Mouse (Mus musculus): ENCODE results near the gene Nudcd3. TPM values are rescaled to one million over a fixed set of nuclear protein-coding genes. Genes with fewer than 3 reads are reported as not detected.
"Not testable (repeated sequence)": the region's sequence is repeated elsewhere in the genome, so short reads cannot be mapped to it uniquely, and the experiment has no call there.

The Nudcd3 gene
- polyA plus RNA-seq, 1 experiment from 2014 or later: 65.2 TPM

DNA sequence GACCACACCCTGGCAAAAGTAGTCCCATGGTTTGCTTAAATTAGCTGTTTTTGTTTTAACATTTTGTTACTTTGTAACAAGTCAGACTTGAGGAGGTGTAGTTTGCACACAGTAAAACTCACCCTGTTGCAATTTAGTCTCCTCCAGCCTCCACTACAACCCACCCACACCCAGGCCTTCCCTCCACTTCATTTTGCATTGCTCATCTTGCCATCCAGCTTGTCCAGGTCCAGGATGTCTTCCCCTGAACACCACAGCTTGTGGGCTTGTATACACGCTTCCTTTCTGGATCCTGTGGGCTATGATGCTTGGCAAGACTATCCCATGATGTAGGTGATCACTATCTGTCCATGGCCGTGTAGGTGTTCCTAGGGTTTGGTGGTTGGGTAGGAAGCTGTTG lies 82.3 kb downstream of the Nudcd3 start:
- Histone ChIP-seq H3K9ac (no peak overlapping the region), H3K27me3 (no peaks in the 10 kb centered on the region), H3K9me3 (no peaks in the 10 kb centered on the region), H3K36me3 (peaks cover 4% of the 10 kb centered on the region), H3K4me1 (replicated peaks) (peaks cover 6% of the 10 kb centered on the region; the same call in 1 of the 2 replicates), H3K4me2 (no peak overlapping the region), H3K4me3 (no peak overlapping the region), H3K27ac (replicated peaks) (no peak overlapping the region)
- ATAC-seq (ENCODE audit: low FRiP score, low read depth): no peak
- 95% methylated on average over 2 of the region's 2 CpGs for WGBS

DNA sequence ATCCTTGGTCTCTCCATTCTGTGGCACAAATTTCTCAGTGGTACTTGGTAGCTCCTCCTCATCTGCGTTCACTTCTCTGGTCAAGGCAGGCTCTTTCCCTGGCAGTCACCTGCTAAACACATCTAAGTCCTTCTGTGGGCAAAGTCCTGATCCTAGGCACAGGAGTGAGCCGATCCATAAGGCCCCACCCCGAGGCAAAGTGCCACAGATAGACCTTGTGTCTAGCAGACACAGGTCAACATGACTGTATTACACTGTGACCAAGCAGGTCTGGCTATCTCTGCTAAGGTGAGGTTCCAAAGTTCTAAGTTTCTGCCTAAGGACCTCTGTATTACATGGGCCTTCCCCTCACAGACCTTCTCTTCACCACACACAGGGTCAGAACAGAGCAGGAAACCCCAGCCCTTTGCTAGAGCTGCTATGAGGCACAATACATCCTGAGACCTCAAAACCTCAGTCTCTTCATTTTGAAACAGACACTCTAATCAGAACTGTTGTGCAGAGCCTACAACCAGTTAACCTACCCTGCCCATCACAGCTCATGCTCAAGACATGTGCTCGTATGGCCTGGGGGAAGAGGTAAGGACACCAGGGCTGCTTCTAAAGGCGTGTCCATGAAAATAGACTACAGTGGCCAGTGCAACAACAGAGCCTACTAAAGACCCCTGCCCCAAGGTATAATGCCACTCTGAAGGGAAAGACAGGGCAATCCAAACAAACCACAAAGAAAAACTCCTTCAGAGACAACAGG lies 88.3 kb downstream of the Nudcd3 start:
- peaks cover 37% of the 10 kb centered on the region for H3K36me3 ChIP-seq

DNA sequence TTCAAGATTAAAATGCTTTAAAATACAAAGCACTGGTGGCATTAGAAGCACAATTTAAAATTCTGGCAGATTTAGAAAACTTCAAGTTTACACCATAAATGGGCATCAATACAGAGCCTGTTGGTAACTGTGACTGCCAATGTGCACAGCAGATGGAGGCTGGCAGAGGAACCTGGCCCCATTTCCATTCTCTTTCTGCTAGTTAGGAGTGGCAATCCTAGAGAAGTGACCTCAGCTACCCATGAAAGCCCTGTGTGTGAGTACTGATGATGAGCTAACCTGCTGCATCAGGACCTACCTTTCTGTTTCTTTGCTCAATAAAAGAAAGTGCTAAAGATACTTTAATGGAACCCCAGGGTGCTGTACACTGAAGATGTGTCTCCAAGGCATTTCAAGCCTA lies 90.2 kb downstream of the Nudcd3 start:
- H3K36me3 ChIP-seq: peaks cover 47% of the 10 kb centered on the region
- no peak for ATAC-seq (ENCODE audit: low FRiP score, low read depth)
- H3K4me3 ChIP-seq: no peak overlapping the region
- no peaks in the 10 kb centered on the region for H3K4me1 ChIP-seq (replicated peaks)
- no peaks in the 10 kb centered on the region for H3K27me3 ChIP-seq
- H3K9ac ChIP-seq: no peak overlapping the region
- H3K9me3 ChIP-seq: no peaks in the 10 kb centered on the region
- H3K27ac ChIP-seq (replicated peaks): no peak overlapping the region
- no peak overlapping the region for H3K4me2 ChIP-seq

More for the DNA sequence above, 88.3 kb downstream of the Nudcd3 start:
- Histone ChIP-seq H3K4me2 (no peak overlapping the region), H3K27me3 (no peaks in the 10 kb centered on the region), H3K27ac (replicated peaks) (no peak overlapping the region), H3K4me1 (replicated peaks) (no peaks in the 10 kb centered on the region), H3K9ac (no peak overlapping the region), H3K4me3 (no peak overlapping the region), H3K9me3 (no peaks in the 10 kb centered on the region)
- WGBS: 99% methylated on average over 5 of the region's 5 CpGs
- no peak for ATAC-seq (ENCODE audit: low FRiP score, low read depth)

DNA sequence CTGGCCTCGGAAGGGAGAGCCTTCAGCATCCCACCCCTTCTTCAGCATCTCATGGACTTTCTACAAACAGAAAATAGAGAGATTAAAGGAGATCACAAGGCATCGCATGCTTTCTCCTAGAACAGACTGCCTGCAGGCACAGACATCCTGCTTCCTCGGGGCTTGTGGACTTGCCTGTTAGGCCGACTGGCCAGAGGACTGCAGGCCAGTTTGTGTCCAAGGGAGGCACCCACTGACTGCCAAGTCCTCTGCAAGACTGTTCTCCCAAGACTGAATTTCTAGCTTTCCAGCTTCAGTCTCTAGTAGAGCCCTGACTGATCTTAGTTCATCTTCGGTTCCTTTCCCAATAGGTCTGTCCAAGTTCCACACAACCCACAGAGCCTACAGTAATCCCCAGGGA lies 91.9 kb downstream of the Nudcd3 start:
- H3K4me2 ChIP-seq: no peak overlapping the region
- no peaks in the 10 kb centered on the region for H3K27me3 ChIP-seq
- H3K4me3 ChIP-seq: no peak overlapping the region
- no peak for ATAC-seq (ENCODE audit: low FRiP score, low read depth)
- H3K4me1 ChIP-seq (replicated peaks): no peaks in the 10 kb centered on the region
- no peak overlapping the region for H3K27ac ChIP-seq (replicated peaks)
- WGBS: 93% methylated on average over 5 of the region's 5 CpGs
- H3K9me3 ChIP-seq: no peaks in the 10 kb centered on the region
- no peak overlapping the region for H3K9ac ChIP-seq
- peaks cover 50% of the 10 kb centered on the region for H3K36me3 ChIP-seq

DNA sequence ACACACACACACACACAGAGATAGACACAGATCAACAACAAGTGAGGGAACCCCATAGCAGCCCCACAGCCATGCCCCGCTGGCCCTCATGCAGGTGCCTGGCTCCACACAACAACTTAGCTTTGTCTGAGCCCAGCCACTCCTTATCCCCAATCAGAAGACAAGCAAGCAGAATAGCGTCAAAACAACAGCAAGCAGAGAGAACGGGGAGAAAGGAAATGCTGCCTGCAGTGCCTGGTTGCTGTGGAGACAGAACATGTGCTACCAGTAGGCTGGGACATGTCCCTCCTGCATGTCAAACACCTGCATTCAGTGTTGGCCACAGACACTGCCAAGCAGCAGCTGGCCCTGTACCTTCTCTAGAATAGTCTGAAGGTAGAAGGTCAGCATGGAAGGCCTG lies 92.5 kb downstream of the Nudcd3 start:
- H3K4me1 ChIP-seq (replicated peaks): no peaks in the 10 kb centered on the region
- no peaks in the 10 kb centered on the region for H3K27me3 ChIP-seq
- no peak for ATAC-seq (ENCODE audit: low FRiP score, low read depth)
- H3K4me3 ChIP-seq: no peak overlapping the region
- 62% methylated on average over 3 of the region's 3 CpGs for WGBS
- no peaks in the 10 kb centered on the region for H3K9me3 ChIP-seq
- H3K27ac ChIP-seq (replicated peaks): no peak overlapping the region
- no peak overlapping the region for H3K9ac ChIP-seq
- H3K36me3 ChIP-seq: peaks cover 46% of the 10 kb centered on the region
- no peak overlapping the region for H3K4me2 ChIP-seq

DNA sequence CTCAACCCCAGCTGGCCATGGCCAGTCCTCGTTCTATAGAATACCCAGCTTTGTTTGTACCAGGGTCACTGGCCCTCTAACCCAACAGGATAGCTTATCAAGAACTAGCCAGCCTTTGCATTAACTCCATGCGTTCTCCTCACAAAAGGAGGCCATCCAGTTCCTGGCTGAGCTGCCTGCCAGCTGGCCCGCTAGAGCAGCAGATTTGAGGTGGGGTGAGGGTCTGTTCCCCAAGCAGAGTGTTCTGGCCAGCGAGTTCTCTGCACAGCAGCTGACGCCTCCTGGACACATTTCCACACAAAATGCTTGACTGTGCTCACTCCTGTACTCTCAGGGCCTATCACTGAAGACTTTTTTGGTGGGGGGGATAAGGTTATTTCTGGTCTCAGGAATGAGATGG lies 95.5 kb downstream of the Nudcd3 start:
- Histone ChIP-seq H3K4me1 (replicated peaks) (no peaks in the 10 kb centered on the region), H3K36me3 (peaks cover 26% of the 10 kb centered on the region), H3K9ac (no peak overlapping the region), H3K9me3 (no peaks in the 10 kb centered on the region), H3K4me3 (no peak overlapping the region), H3K27ac (replicated peaks) (no peak overlapping the region), H3K27me3 (no peaks in the 10 kb centered on the region), H3K4me2 (no peak overlapping the region)
- no peak for ATAC-seq (ENCODE audit: low FRiP score, low read depth)
- 82% methylated on average over 5 of the region's 5 CpGs for WGBS

DNA sequence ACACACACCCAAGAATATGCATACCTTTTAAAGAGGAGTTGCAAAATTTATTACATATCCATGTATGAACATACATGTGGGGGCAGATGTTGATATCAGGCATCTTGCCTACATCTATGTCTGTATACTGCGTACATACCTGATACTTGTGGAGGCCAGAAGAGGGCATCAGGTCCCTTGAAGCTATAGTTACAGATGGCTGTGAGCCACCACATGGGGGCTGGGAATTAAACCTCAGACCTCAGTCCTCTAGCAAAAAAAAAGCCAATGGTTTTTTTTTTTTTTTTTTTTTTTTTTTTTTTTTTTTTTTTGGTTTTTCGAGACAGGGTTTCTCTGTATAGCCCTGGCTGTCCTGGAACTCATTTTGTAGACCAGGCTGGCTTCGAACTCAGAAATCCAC lies 103.6 kb downstream of the Nudcd3 start:
- H3K4me1 ChIP-seq (replicated peaks); ATAC-seq (ENCODE audit: low FRiP score, low read depth); H3K27ac ChIP-seq (replicated peaks); H3K4me2 ChIP-seq; H3K4me3 ChIP-seq; H3K27me3 ChIP-seq; H3K9me3 ChIP-seq; H3K36me3 ChIP-seq; H3K9ac ChIP-seq: not testable (repeated sequence)
- 85% methylated on average over 3 of the region's 3 CpGs for WGBS

DNA sequence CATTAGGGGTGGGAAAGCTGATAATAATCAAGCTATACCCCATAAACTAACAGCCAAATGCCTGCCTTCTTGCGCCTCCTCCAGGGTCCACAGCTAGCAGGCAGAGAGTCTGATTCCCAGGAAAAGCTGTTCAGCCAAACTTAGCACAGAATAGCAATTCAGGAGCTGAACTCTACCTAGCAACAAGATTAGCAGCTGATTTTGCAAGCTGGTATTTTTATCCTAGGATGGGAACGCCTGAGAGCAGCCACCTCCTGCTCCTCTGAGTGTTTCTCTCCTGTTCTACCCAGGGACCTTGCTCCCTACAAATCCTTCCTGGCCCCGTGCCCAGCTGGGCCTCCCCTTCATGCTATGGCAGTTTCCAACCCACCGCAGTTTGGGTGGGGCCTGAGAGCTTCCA lies 113.2 kb downstream of the Nudcd3 start:
- no peaks in the 10 kb centered on the region for H3K36me3 ChIP-seq

DNA sequence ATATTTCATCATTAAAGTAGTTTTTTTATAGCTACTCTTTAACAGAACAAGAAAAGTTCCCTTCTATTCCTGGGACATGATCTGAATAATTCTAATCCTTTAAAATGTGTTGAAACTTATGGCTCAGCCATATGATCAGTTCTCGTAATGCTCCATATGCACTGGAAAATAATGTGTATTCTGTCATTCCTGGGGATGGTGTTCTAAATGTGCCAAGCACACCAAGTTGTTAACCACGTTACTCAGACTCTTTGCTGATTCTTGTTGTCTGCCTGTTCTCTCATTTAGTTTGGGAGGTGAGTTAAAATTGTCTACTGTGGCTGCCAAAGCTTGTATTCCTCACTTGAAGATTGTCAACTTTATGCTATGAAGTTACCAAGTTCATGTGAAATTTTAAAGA lies 121.5 kb downstream of the Nudcd3 start:
- ATAC-seq (ENCODE audit: low FRiP score, low read depth): no peak
- Histone ChIP-seq H3K27me3 (no peaks in the 10 kb centered on the region), H3K4me2 (no peak overlapping the region), H3K4me1 (replicated peaks) (peaks cover 12% of the 10 kb centered on the region), H3K9ac (no peak overlapping the region), H3K36me3 (no peaks in the 10 kb centered on the region), H3K4me3 (no peak overlapping the region), H3K9me3 (no peaks in the 10 kb centered on the region), H3K27ac (replicated peaks) (no peak overlapping the region)
- 93% methylated on average over 2 of the region's 2 CpGs for WGBS

More for the DNA sequence above, 113.2 kb downstream of the Nudcd3 start:
- no peak overlapping the region for H3K4me2 ChIP-seq
- 66% methylated on average over 4 of the region's 4 CpGs for WGBS
- H3K9me3 ChIP-seq: no peaks in the 10 kb centered on the region
- no peak for ATAC-seq (ENCODE audit: low FRiP score, low read depth)
- no peak overlapping the region for H3K27ac ChIP-seq (replicated peaks)
- no peaks in the 10 kb centered on the region for H3K4me1 ChIP-seq (replicated peaks)
- H3K27me3 ChIP-seq: no peaks in the 10 kb centered on the region
- no peak overlapping the region for H3K4me3 ChIP-seq
- no peak overlapping the region for H3K9ac ChIP-seq

DNA sequence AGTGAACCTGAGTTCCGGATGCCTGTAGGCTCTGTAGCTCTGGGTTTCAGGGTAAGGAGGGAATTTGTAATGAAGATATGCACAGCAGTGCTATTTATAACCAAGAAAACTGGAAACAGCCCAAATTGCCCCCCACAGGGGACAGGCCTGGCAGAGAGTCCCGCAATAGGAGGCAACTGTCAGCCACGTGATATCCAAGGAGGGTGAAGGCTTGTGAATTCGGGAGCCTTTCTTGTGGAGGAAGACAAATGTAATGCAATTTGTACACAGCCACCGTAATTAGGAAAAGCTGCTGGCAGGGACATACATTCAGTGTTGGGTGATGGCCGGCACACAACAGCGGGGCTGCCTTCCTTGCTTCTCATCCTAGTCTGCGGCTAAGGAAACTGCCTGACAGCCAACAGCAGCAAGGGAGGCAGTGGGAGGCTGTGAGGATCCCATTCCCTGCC lies 124.6 kb downstream of the Nudcd3 start:
- no peaks in the 10 kb centered on the region for H3K36me3 ChIP-seq
- H3K9ac ChIP-seq: no peak overlapping the region
- H3K4me3 ChIP-seq: no peak overlapping the region
- WGBS: 45% methylated on average over 8 of the region's 8 CpGs
- peak overlapping the region; percentile 17; the same call in 1 of the 2 replicates for H3K27ac ChIP-seq (replicated peaks)
- peak; percentile 72; the same call in 1 of the 2 replicates for ATAC-seq (ENCODE audit: low FRiP score, low read depth)
- no peaks in the 10 kb centered on the region for H3K9me3 ChIP-seq
- peaks cover 12% of the 10 kb centered on the region for H3K4me1 ChIP-seq (replicated peaks)
- no peak overlapping the region for H3K4me2 ChIP-seq
- H3K27me3 ChIP-seq: 0 out of 2 replicates have a peak, but pooled peaks cover 3% of the 10 kb centered on the region

DNA sequence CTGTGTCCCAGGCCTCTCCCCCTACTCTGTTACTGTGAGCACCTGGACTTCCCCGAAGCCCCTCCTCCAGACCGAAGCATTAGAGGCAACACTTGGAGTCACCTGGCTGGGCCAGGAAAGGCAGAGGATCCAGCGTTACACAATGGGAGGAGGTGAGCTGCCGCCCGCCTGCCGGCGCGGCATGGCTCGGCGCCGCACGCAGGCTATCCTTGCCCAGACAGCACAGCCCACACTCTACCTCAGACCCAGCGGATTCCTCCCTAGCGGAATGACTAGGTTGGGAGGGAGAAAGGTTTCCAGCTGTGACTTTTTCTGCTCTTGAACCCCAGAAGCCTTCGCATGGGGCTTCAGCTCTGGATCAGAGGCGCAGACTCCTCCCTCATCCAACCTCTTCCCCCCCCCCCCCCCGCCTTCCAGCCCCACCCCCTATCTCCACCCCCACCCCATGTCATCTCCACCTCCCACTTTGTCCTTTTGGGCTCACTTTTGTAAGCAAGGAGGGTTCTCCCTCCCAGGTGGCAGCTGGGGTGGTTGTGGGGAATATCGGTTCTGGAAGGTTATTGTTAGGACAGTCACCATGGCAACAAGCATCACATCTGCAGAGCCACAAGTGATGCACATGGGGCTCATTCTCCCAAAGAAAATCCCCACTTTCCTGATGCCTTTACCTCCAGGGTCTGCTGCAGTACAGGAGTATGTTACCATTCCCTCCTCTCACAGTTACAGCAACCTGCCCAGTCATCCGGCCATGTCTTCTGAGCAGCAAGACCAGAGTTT lies 131.8 kb downstream of the Nudcd3 start:
- ATAC-seq (ENCODE audit: low FRiP score, low read depth): no peak
- peak overlapping the region; percentile 49 for H3K4me2 ChIP-seq
- H3K27ac ChIP-seq (replicated peaks): no peak overlapping the region
- 0 out of 2 replicates have a peak overlapping the region, but pooled peaks have one; percentile 3 for H3K9ac ChIP-seq
- no peaks in the 10 kb centered on the region for H3K9me3 ChIP-seq
- 5% methylated on average over 18 of the region's 19 CpGs for WGBS
- peak overlapping the region; percentile 24 for H3K4me3 ChIP-seq
- peaks cover 35% of the 10 kb centered on the region for H3K4me1 ChIP-seq (replicated peaks)
- H3K27me3 ChIP-seq: peaks cover 15% of the 10 kb centered on the region
- H3K36me3 ChIP-seq: no peaks in the 10 kb centered on the region

DNA sequence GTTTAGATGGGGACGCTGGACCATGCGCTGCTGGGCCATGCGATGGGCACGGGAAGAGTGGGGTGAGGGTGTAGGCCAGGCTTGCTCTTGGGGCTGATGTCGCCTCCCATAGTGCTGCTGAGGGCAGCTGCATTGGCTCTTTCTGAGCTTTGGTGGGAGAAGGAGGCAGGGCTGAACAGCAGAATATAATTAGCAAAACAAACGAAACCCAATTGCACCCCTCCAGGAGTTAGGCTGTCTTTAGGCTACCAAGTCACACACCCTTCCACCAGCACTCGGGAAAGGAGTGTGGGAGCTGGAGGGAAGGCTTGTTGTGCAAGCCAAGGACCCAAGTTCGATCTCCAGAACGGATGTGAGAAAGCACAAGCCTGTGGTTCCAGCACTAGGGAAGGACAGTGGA lies 133.1 kb downstream of the Nudcd3 start:
- 37% methylated on average over 9 of the region's 9 CpGs for WGBS
- Histone ChIP-seq H3K27me3 (peaks cover 15% of the 10 kb centered on the region), H3K9ac (no peak overlapping the region), H3K4me1 (replicated peaks) (peaks cover 46% of the 10 kb centered on the region), H3K27ac (replicated peaks) (no peak overlapping the region), H3K4me2 (no peak overlapping the region), H3K36me3 (no peaks in the 10 kb centered on the region), H3K4me3 (no peak overlapping the region), H3K9me3 (no peaks in the 10 kb centered on the region)
- ATAC-seq (ENCODE audit: low FRiP score, low read depth): no peak

All from hindbrain, embryonic 15.5 days (tissue).